Mouse (Mus musculus): ENCODE results near the gene Il23a.
A peak's percentile ranks its signal among the peaks of the same experiment; 100 is the strongest.
"Not testable (repeated sequence)": the region's sequence is repeated elsewhere in the genome, so short reads cannot be mapped to it uniquely, and the experiment has no call there.

Gene Il23a

GRCm38 (mm10) chr10:128263393-128264310 lies 34.9 kb downstream of the Il23a start:
- DNase-seq (ENCODE audit: low spot score in 2 of 2), result peak; percentile 64 to 74

GRCm38 (mm10) chr10:128262300-128262699 lies 36.3 kb downstream of the Il23a start:
- DNase-seq (ENCODE audit: low spot score in 2 of 2), result no peak

GRCm38 (mm10) chr10:128260376-128260775 lies 38.2 kb downstream of the Il23a start:
- DNase-seq (ENCODE audit: low spot score in 2 of 2), result not testable (repeated sequence)

- no peak for DNase-seq (ENCODE audit: low spot score in 2 of 2)
Observed at GRCm38 (mm10) chr10:128259946-128260345, 38.6 kb downstream of the Il23a start.

GRCm38 (mm10) chr10:128258953-128259352 lies 39.6 kb downstream of the Il23a start:
- DNase-seq (ENCODE audit: low spot score in 2 of 2), result peak; percentile 69 to 71

GRCm38 (mm10) chr10:128256328-128256727 lies 42.2 kb downstream of the Il23a start:
- no peak for DNase-seq (ENCODE audit: low spot score in 2 of 2)

GRCm38 (mm10) chr10:128255925-128256324 lies 42.6 kb downstream of the Il23a start:
- no peak for DNase-seq (ENCODE audit: low spot score in 2 of 2)

GRCm38 (mm10) chr10:128253677-128254255 lies 44.8 kb downstream of the Il23a start, which contains the start of gene Apon:
TSS of gene Apon (plus strand) at chr10:128254096.
- no peak for DNase-seq (ENCODE audit: low spot score in 2 of 2)

- no peak for DNase-seq (ENCODE audit: low spot score in 2 of 2)
Observed at GRCm38 (mm10) chr10:128250565-128250964, 48.0 kb downstream of the Il23a start.

GRCm38 (mm10) chr10:128247020-128247732 lies 51.4 kb downstream of the Il23a start:
- no peak for DNase-seq (ENCODE audit: low spot score in 2 of 2)

Measured in spleen, postnatal 36 days (tissue).